Mouse (Mus musculus) frontal cortex, postnatal 14 days (tissue): ENCODE data around the gene Katna1.
A peak's percentile ranks its signal among the peaks of the same experiment; 100 is the strongest.
"Not testable (repeated sequence)": the region's sequence is repeated elsewhere in the genome, so short reads cannot be mapped to it uniquely, and the experiment has no call there.

ENCODE experiments used
- DNase-seq, 2 experiments: peaks; one replicate each; pipeline ENCODE4 v3.0.0; 2022; ENCODE audit warnings: low spot score in 2 of 2

Gene Katna1

GRCm38 (mm10) chr10:7725751-7726500 is at the start of gene Katna1:
TSS of gene Katna1 (plus strand) at chr10:7726000.
- peak; percentile 78 to 89 for DNase-seq

- peak; percentile 68 to 82 for DNase-seq
These were observed 45.0 kb upstream of the Katna1 start, which contains the start of the genes Pcmt1 and Lats1 for GRCm38 (mm10) chr10:7680731-7681301. TSS of gene Pcmt1 (minus strand) at chr10:7681136. TSS of gene Lats1 (plus strand) at chr10:7681214.

GRCm38 (mm10) chr10:7681343-7682025 is 44.3 kb upstream of the Katna1 start:
- peak; percentile 36 to 45 for DNase-seq

- DNase-seq: no peak
These were observed 43.6 kb upstream of the Katna1 start for GRCm38 (mm10) chr10:7682249-7682648.

- DNase-seq: no peak
These were observed 38.9 kb upstream of the Katna1 start for GRCm38 (mm10) chr10:7686902-7687301.

GRCm38 (mm10) chr10:7695286-7695685 is 30.5 kb upstream of the Katna1 start:
- DNase-seq: no peak

- no peak for DNase-seq
These were observed 25.7 kb upstream of the Katna1 start for GRCm38 (mm10) chr10:7700120-7700519.

- no peak for DNase-seq
These were observed 23.2 kb upstream of the Katna1 start for GRCm38 (mm10) chr10:7702586-7702985.

- no peak for DNase-seq
These were observed 15.7 kb upstream of the Katna1 start for GRCm38 (mm10) chr10:7710121-7710520.

GRCm38 (mm10) chr10:7712506-7712905 is 13.3 kb upstream of the Katna1 start:
- DNase-seq: no peak

- DNase-seq: no peak
These were observed 10.7 kb upstream of the Katna1 start for GRCm38 (mm10) chr10:7715056-7715455.

GRCm38 (mm10) chr10:7726501-7726812 is 657 bp downstream of the Katna1 start:
- DNase-seq: no peak

- no peak for DNase-seq
These were observed 1.2 kb downstream of the Katna1 start for GRCm38 (mm10) chr10:7727011-7727410.

GRCm38 (mm10) chr10:7731582-7731981 is 5.8 kb downstream of the Katna1 start:
- DNase-seq: no peak

GRCm38 (mm10) chr10:7737122-7737521 is 11.3 kb downstream of the Katna1 start:
- DNase-seq: no peak

- no peak for DNase-seq
These were observed 12.1 kb downstream of the Katna1 start for GRCm38 (mm10) chr10:7737914-7738313.

- not testable (repeated sequence) for DNase-seq
These were observed 19.7 kb downstream of the Katna1 start for GRCm38 (mm10) chr10:7745528-7745927.

GRCm38 (mm10) chr10:7748752-7749151 is 23.0 kb downstream of the Katna1 start:
- no peak for DNase-seq

GRCm38 (mm10) chr10:7757544-7757943 is 31.7 kb downstream of the Katna1 start:
- DNase-seq: no peak

- DNase-seq: no peak
These were observed 46.5 kb downstream of the Katna1 start for GRCm38 (mm10) chr10:7772346-7772745.

GRCm38 (mm10) chr10:7772769-7773168 is 47.0 kb downstream of the Katna1 start:
- no peak for DNase-seq

- no peak for DNase-seq
These were observed 49.6 kb downstream of the Katna1 start for GRCm38 (mm10) chr10:7775421-7775820.

- no peak for DNase-seq
These were observed 52.6 kb downstream of the Katna1 start for GRCm38 (mm10) chr10:7778361-7778760.
